Mouse (Mus musculus) gastrocnemius, adult 2 months (tissue): ENCODE measurements at regions not wholly inside any gene's neighbourhood (a gene's known extent, or its start where the extent isn't known, plus 50 kb on each side); places are given as distances from the start of the nearest gene placed in this dataset.

Experiments used
- DNase-seq: peaks from one replicate; pipeline ENCODE4 v3.0.0; 2022
- H3K27ac ChIP-seq: fragments of 200-600 bp; 2 replicates; pipeline ENCODE4 v1.8.1; 2022; ENCODE audit warnings: mild to moderate bottlenecking
- H3K4me3 ChIP-seq: fragments of 200-600 bp; 2 replicates; pipeline ENCODE4 v1.8.1; 2022; ENCODE audit warnings: mild to moderate bottlenecking, moderate library complexity
- CTCF ChIP-seq: fragments of 200-600 bp; IDR thresholded peaks from 2 replicates; pipeline ENCODE4 v1.8.1; 2022; ENCODE audit warnings: antibody characterized with exemption, mild to moderate bottlenecking, moderate library complexity
- intact Hi-C: fragments of 180-260 bp; cut with DNase I; formaldehyde crosslinking; loops from one replicate; pipeline ENCODE4 v1.15.1; 2025

DNA sequence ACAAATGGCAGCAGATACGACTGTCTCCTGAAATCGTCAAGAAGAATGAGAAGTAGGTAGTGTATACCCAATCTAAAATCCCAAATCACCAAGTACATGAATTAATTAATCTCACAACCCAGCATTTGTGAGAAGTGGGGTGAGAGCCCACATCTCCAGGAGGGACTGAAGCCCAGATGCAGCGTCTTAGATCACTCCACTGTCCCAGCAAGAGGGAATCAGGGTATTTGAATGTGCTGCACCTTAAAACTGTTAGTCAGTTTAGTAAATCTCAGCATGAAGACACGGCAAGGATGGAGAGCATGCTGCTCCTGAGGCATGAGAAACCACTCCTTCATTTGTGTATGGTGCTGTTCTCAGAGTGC, 271.6 kb upstream of the Rarb start:
- intact Hi-C loops, result no loop called here
- DNase-seq, result no peak
- H3K4me3 ChIP-seq, result no peak overlapping the region
- no peak overlapping the region for H3K27ac ChIP-seq
- TF ChIP-seq CTCF, result no peak

DNA sequence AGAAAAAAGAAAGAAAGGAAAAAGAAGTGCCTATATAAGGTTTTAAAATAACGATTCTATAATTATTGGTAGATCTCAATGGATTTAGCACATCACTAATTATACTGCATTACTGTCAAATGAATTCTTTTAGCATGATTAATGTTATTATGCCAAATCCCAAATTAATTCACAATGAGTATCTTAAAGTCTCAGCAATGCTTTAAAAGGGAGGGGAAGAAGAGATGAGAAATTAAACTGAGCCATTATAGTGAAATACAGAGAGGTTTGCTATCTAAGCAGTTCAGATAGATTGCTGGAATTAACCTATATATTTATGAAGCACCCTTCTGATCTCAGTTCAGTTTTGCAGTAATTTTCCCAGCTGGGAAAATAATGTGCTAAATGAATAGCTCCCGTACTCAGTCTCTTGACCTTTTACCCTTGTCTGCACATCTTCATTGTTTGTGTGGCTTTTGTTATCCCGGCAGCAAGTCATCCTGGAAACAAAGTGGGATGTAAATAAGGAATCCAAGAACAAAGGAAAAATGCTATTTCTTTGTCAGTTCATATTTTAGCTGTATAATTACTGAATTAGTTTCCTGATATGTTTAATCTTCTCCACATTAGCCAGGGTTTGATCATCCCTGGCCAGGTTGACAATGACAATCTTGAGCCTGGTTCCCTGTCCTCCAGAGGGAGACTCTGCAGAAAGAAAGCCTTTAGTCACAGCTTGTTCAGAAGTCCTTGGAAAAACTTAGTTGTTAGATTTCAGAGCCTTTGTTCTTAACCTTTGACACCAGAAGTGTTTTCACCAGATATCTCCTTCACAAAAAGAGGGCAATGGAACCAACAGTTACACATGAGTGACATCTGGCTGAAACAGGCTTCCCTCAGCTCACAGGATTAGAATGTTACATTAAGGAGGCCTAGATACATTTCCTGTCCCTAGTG, 270.9 kb upstream of the Rarb start:
- DNase-seq, result no peak
- Histone ChIP-seq H3K4me3 (no peak overlapping the region), H3K27ac (no peak overlapping the region)
- intact Hi-C loops, result no loop called here
- no peak for TF ChIP-seq CTCF

DNA sequence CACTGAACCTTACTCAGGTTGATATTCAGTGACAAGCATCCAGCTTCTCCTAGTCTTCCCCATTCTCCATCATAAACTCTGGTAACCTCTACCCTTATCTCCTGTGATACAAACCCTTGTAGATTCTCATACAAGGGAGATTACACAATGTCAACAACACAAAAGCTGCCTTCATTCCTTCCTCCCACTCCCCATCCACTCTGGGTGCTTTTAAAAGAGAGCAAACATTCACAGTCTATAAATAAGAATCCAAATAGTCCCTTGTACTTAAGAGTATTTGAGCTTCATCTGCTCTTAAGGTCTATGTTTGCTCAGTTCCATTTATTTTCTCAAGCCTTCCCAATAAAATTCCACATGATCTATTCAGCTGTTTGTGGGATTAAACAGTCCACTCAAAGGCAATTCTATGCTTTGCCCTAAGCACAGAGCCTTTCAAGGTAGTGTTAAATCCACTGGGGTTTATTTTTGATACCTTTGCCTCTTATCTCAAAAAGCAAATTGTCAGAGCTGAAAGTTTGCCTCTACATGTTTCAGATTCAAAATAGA, 270.2 kb upstream of the Rarb start:
- intact Hi-C loops, result no loop called here
- H3K27ac ChIP-seq, result no peak overlapping the region
- no peak overlapping the region for H3K4me3 ChIP-seq
- no peak for DNase-seq
- TF ChIP-seq CTCF, result no peak

DNA sequence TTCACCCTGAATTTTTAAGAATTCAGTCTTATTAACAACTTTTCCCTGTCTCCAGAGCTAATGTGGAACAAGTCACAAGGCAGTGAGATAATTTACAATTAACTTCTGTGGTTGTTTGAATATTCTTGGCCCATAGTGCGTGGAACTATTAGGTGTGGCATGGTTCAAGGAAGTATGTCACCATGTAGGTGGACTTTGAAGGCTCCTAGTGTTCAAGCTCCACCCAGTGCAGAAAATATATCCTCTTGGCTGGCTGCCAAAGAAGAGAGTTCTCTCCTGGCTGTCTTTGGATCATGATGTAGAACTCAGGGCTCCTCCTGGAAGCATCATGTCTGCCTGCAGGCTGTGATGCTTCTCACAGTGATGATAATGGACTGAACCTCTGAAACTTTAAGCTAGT, 268.9 kb upstream of the Rarb start:
- intact Hi-C loops, result no loop called here
- TF ChIP-seq CTCF, result no peak
- no peak for DNase-seq
- no peak overlapping the region for H3K4me3 ChIP-seq
- H3K27ac ChIP-seq, result no peak overlapping the region

DNA sequence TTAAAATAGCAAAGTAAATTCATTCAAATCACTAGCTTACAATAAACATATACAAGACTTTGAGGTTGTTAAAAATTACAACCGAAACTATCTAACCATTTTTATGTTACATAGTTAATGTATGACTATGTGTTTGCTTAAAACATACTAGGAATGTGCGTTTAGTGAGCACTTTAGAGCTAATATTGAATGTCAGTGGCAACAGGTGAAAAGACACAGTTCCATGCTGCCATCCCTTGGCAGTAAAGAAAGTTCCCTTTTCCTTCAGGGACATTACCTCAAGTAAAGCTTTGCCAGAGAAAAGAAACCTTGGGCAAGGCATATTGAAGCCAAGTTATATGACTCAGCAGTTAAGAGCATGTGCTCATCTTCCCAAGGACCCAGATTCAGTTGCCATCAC, 265.0 kb upstream of the Rarb start:
- intact Hi-C loops, result no loop called here
- TF ChIP-seq CTCF, result no peak
- Histone ChIP-seq H3K4me3 (no peak overlapping the region), H3K27ac (no peak overlapping the region)
- DNase-seq, result no peak

DNA sequence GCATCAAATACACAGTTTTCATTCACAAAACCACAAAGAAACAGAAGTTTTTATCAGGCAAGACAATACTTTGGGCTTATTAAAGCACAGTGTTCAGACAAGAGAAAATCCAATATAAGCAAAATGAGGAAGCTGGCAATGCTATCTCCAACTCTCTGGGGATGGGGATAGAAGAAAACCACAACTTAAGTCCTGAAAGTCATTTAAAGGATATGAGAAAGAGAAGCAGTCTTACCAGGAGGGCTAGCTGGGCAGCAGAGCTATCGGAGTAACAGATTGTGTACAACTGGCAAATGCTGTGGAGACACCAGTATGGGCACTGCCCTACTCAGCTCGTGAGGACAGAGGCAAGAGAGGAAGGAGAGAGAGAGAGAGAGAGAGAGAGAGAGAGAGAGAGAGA, 262.9 kb upstream of the Rarb start:
- Histone ChIP-seq H3K27ac (no peak overlapping the region), H3K4me3 (no peak overlapping the region)
- DNase-seq, result no peak
- TF ChIP-seq CTCF, result no peak
- intact Hi-C loops, result loop anchor here (1.0 kb wide), 1 partner anchor 12 kb away; no protein-coding TSS in a partner anchor

DNA sequence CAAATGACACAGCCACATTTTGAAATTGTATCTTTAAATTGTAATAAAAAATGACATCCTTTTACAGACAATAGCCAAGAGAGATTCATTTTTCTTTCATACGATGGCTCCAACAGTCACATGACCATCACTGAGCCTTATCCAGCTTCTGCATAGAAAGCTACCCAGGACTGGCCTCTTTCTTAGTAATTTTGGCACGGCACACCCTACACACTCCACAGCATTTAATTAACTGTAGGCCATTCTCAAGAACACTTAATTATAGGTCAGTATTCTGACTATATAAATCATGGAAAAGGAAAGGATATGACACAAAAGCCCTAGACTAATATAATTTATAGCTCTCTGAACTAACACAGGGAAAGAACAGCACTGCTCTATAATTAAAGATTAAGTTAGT, 260.6 kb upstream of the Rarb start:
- no peak for DNase-seq
- TF ChIP-seq CTCF, result no peak
- H3K4me3 ChIP-seq, result no peak overlapping the region
- intact Hi-C loops, result no loop called here
- H3K27ac ChIP-seq, result no peak overlapping the region

DNA sequence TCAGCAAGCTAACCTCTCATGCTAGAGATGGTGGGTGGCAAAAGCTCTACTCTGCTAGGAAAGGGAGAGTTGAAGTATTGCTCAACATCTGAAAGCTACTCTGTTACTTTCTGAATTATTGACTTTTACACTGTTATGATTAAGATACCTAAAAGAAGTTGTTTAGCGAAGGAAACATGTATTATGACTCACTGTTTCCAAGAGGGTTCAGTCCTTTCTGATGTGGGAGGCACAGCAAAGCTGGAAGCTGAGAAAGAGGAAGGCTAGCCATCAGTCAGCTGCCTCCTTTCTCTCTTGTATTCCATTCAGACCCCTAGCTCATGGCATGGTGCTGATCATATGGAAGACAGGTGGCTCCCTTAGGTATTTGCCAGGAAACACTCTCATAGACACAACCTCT, 242.4 kb upstream of the Rarb start:
- Histone ChIP-seq H3K27ac (no peak overlapping the region), H3K4me3 (no peak overlapping the region)
- no peak for DNase-seq
- intact Hi-C loops, result no loop called here
- TF ChIP-seq CTCF, result no peak

DNA sequence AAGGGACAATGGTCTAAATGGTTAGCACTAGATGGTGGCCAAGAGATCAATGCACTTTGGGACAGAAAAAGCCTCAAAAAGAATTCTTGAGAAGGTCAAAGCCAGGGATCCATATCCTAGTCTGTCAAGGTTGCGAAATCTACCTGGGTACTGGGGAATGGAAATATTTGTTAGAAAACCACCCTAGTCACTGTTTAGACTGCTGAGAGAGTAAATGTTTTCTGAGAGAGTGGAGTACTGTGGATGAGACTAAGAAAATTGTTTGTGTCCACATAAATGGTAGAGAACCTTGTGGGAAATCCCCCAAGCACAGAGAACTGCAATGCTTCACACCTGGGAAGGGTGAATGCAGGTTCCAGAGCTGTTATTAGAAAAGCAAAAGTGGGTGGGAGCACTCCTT, 239.5 kb upstream of the Rarb start:
- no peak overlapping the region for H3K27ac ChIP-seq
- TF ChIP-seq CTCF, result no peak
- no peak overlapping the region for H3K4me3 ChIP-seq
- no peak for DNase-seq
- intact Hi-C loops, result no loop called here

DNA sequence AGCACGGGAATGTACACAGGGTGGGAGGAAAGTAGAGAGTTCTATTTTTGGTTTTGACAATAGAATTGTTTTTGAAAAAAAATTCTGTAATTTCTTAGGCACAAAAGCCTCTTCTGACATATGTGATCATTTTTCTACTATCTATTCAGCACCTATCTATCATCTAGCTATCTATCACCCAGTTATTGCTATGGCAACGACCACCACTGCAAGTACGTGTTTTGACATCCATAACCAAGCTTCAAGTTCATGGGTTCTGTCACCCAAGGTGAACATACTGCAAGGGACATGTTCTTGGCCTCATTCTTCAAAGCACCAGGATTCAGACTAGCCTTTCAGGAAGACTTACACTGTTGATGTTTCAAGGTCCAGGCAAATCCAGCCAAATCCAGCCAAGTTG, 238.4 kb upstream of the Rarb start:
- Histone ChIP-seq H3K4me3 (no peak overlapping the region), H3K27ac (no peak overlapping the region)
- TF ChIP-seq CTCF, result no peak
- DNase-seq, result no peak
- intact Hi-C loops, result no loop called here

DNA sequence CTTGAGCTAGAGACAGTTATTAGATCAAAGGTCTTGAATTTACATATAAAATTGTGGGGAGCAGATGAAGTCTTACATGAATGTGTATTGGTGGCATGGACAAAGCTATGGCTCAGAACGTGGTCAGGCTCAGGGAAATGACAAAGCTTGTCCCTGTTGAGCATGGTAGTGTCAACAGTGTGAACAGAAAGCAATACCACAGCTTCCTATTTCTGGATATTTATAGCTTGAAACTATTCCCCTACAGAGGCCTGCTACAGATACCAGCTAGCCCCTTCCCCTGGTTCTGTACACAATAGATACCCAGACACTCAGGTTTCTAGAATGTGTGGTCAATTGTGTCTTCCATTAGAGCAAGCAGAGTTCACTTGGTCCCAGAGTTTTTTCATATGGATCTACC, 236.8 kb upstream of the Rarb start:
- intact Hi-C loops, result no loop called here
- DNase-seq, result no peak
- TF ChIP-seq CTCF, result no peak
- Histone ChIP-seq H3K4me3 (no peak overlapping the region), H3K27ac (no peak overlapping the region)

DNA sequence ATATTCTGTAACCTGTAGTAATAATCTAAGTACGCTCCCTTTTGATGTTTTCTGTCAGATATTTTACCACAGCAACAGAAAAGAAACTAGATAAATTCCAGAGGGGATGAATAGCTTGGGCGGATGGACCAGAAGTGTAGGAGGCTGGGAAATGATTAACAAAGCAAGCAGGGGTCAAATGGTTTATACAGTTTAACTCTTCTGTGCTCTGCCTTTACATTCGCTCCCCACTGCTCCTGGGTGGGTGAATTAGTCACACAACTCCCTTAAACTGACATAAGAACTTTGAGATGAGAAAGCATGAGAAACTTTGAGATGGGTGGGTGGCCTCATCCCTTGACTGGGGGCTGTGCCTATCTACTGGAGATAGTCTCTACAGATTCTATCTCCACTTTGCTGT, 235.4 kb upstream of the Rarb start:
- no peak for DNase-seq
- Histone ChIP-seq H3K27ac (no peak overlapping the region), H3K4me3 (no peak overlapping the region)
- TF ChIP-seq CTCF, result no peak
- intact Hi-C loops, result no loop called here

DNA sequence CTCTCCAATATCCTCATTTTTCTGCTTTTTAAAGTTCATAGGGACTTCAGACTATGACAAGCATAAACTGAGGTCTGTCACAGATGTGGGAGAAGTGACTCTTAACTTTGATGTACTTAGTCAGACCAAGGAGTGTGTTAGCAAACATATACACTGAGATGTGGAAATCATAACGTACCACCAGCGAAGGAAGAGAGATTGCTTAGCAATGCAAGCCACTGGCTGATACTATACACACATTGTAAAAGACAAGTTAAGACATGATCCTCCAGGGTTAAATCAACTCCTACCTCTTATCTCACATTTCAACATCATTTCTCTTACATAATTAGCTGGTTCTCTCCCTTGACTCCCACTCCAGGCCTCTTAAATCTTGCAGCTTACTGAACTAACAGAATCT, 227.9 kb upstream of the Rarb start:
- intact Hi-C loops, result no loop called here
- Histone ChIP-seq H3K27ac (no peak overlapping the region), H3K4me3 (no peak overlapping the region)
- DNase-seq, result no peak
- no peak for TF ChIP-seq CTCF
